Mouse (Mus musculus) cerebellum, postnatal 36 days (tissue): Measurements from ENCODE around the gene Usp39.

Experiments
- DNase-seq, 2 experiments: peaks; one replicate each; pipeline ENCODE4 v3.0.0; 2021 to 2022; ENCODE audit warnings: mixed read lengths in 2 of 2

Gene Usp39

DNA sequence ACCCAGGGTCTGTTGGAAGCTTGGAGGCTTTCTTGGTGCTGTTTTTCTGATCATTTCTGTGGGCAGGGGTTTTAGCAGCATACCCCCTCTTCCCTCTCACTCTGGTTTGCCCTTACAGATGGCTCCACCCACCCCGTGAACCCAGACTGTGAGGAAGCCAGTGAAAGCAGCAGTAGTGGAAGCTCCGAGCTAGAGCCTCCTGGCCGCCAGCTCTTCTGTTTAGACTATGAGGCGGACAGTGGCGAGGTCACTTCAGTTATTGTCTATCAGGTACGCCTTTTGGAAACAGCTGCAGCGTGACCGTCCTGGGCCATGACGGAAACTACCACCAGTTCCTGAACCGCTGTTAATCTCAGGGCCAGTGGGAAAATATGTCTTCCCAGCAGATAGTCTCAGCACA is 3.4 kb upstream of the Usp39 start:
- no peak for DNase-seq

GRCm38 (mm10) chr6:72347166-72347941 is 2.4 kb upstream of the Usp39 start, which contains the start of gene 0610030E20Rik:
0610030E20Rik (plus strand) TSS chr6:72347317.
- peak; percentile 78 to 82 for DNase-seq

GRCm38 (mm10) chr6:72346261-72346660 is 1.3 kb upstream of the Usp39 start:
- DNase-seq = no peak

GRCm38 (mm10) chr6:72345633-72346032 is 649 bp upstream of the Usp39 start:
- no peak for DNase-seq

- DNase-seq = no peak
These were observed 449 bp downstream of the Usp39 start for GRCm38 (mm10) chr6:72344396-72345073.

GRCm38 (mm10) chr6:72340481-72340880 is 4.5 kb downstream of the Usp39 start:
- no peak for DNase-seq

- no peak for DNase-seq
These were observed 11.9 kb downstream of the Usp39 start for GRCm38 (mm10) chr6:72333111-72333510.

GRCm38 (mm10) chr6:72330133-72330532 is 14.9 kb downstream of the Usp39 start:
- DNase-seq = no peak

- DNase-seq = no peak
These were observed 16.0 kb downstream of the Usp39 start for GRCm38 (mm10) chr6:72329019-72329418.

- DNase-seq = peak in 1 of 2 experiments; percentile 24
These were observed 18.7 kb downstream of the Usp39 start for GRCm38 (mm10) chr6:72326274-72326673.

DNA sequence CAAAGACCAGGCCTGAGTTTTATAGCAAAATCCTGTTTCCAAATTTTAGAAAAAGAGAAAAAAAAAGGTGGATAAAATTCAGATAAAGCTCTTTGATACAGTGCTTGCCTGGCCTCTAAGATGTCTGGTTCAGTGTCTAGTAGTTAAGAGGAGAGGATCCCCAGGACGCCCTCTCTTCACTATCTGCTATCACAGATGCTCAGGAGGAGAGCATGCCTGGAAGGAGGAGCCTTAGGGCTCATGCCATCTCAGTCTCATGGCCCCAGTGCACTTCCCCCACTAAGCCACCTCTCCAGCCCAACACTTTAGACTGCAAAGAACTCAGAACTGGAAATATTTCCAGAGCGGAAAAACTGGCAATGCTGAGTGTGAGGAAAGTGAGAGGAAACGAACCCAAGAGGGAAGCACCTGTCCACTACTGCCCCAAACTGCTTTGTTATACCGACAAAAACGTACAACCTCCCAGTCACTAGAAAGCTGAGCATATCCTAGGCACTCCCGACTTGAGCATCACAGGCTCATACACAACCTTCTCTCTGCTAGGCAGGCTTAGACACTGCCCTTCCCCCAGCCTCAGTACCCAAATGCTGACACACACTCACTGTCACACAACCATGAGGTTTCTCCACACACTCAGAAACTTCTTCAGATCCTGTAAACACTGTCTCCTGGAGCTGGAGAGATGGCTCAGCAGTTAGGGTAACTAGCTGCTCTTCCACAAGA is 21.0 kb downstream of the Usp39 start:
- DNase-seq = no peak

- no peak for DNase-seq
These were observed 22.0 kb downstream of the Usp39 start for GRCm38 (mm10) chr6:72322936-72323335.

DNA sequence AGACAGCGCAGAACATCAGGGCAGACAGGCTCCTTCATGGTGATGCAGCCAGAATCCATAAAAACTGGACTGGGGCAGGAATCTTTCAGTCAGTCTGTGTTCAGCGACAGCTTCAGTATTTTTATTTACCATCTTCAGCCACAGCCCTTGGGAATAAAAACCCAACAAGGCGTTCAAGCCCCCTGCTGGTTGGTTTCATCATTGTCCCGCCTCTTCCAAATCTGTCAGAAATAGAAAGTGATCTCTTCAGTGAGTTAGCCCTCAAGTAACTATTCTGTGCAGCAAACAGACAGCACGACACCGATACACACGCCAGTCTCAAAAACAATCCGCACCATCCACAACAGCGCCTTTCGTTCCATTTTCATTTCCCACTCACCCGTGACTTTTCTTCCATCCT is 26.0 kb downstream of the Usp39 start:
- DNase-seq = no peak

DNA sequence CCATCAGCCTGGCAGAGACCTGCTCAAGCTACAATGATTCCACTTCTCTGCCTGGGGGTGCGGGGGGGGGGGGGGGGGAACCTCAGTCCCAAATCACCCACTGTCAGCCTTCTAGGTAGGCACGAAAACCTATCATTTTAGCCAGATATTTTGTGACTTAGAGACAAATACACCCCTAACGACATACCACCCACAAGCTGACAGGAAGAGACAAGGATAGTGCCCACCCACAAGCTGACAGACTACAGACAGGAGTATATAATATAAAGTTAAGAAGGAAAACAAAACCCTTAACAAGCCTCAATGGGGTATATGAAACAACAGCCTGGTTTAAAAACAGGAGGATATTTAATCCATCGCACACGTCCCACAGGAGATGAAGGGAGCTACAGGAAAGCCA is 26.5 kb downstream of the Usp39 start:
- no peak for DNase-seq

- DNase-seq = no peak
These were observed 28.9 kb downstream of the Usp39 start for GRCm38 (mm10) chr6:72316044-72316443.

GRCm38 (mm10) chr6:72315384-72315783 is 29.6 kb downstream of the Usp39 start:
- DNase-seq = no peak

DNA sequence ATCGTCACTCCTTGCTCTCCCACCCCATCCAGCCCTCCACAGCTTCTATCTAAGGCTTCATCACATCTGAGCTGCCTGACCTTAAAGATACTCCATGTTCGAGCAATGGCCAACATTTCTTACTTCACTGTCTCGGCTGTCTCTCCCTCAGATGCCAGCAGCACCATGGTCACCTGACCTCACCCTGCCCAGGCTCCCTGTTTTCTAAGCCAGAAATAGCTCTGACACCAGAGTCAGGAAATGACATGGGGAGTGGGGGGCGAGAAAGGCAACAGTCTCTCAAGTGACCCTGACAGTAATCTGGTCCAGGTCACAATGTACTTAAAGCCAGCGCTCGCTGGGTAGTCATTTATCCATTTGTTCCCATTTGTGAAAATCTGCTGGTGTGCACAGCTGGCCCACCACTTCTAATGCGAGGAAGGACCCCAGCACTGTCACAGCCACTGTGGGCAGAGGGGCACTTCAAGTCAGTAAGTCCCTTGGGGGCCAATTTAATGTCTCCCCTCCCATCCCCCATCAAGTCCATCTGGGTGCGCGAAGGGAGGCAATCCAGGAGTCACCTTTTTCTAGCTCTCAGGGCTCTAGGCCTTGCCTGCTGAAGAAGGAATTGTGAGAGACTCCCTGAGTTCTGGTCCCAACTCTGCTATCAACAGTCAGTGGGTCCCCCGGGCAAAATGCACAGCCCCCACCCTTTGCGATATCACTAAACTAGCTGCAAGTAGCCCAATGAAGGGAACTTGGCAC is 31.7 kb downstream of the Usp39 start:
- no peak for DNase-seq

- DNase-seq = no peak
These were observed 32.8 kb downstream of the Usp39 start for GRCm38 (mm10) chr6:72312198-72312597.

DNA sequence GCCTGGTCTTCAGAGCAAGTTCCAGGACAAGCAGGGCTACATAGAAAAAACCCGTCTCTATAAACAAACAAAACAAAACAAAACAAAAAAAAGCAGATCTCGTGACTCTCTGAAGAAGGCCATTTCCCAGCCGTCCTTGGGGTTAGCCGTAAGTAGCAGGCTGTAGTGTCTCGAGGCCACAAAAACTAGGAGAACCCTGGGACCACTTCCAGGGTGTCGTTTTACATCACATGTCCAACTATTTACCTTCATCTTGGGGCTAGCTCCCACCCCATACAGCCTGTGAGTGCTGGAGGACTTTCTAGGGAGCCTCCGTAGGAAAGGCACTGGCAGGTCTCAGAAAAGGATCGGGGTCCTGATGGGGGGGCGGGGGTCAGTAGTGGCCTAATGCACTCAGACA is 41.5 kb downstream of the Usp39 start:
- DNase-seq = no peak

DNA sequence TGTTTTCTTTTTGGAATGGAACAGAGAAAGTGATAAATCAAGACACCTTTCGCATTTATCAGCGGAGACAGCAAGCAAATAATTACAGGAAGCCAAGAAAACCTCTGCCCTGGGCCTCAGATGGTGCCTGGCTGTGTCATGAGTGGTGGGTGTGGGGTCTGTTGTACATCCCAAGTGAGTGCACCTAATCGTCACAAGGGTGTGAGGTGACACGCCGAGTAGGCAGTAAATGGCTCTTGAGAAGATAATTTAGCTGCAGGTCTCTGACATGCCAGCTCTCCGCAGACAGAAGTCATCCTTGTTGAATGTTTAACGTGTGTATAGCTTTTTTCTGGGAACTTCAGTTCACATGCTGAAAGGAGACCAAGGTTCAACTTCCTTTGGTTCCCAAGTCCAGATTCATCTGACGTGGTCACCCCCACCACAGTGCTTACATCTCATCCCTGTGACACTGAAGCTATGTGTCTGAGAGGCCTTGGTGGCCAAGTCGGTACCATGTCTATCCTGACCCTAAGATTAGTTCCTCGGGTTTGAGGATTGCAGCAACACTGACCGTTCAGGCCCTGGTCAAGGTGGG is 42.5 kb downstream of the Usp39 start:
- DNase-seq = no peak

DNA sequence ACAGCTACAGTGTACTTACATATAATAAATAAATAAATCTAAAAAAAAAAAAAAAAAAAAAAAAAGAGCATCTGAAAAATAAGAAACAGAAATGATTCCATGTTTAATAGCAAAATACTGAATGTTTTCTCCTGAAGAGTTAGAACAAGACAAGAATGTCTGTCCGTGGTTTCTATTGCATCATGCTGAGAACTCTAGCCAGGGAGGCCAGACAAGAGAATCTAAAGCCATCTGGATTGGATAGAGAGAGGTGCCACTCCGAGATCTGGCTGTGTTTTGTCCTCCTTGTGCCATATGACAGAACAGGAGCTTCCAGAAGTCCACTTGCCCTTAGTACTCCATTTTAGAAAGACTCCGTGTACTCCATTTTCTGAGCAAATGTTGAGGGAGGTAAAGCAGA is 47.2 kb downstream of the Usp39 start:
- no peak for DNase-seq

DNA sequence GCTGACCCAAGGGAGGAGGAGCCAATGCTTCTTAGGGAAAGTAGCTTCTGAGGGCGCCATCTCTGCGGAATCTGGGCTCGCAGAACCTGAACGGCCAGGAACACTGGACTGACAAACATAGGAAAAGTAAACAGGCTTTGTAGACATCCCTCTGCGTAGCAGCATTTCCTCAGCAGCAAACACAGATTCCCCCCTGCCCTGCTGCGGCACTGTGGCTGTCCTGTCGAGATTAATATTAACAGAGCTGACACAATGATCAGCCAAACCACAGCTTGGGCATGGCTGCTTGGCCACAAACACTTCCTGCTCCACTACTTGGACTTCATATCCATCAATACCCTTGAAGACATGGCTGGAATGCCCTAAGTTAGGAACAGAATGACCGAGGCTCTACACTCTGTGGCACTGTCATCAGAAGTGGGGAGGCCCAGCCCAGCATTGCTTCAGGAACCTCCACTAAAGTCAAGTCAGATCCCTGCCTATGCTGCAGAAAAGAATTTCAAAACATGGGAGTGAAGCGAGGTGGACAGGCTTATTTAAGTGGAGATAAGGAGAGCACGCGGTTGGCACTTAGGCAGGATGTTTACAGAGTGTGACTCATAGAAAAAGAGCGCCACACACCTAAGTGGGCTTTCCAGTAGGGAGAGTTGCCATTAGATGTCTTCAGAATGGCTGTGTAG is 51.9 kb downstream of the Usp39 start:
- no peak for DNase-seq
